Mouse (Mus musculus) brain, embryonic 14.5 days (tissue): ENCODE results near the gene Akr1b3. TPM values are rescaled to one million over a fixed set of nuclear protein-coding genes. Genes with fewer than 3 reads are reported as not detected.

Source experiments
- DNase-seq: peaks from one replicate; pipeline ENCODE4 v3.0.0-alpha.2; 2011; ENCODE audit warnings: low read depth
- CTCF ChIP-seq: fragments of 200-500 bp; IDR thresholded peaks from 2 replicates; pipeline ENCODE4 v1.5.1; 2012; ENCODE audit warnings: inconsistent platforms, mild to moderate bottlenecking, moderate library complexity, borderline replicate concordance; ENCODE audit not compliant: insufficient read depth, insufficient read length; ENCODE audit errors: extremely low read depth
- POLR2A ChIP-seq: fragments of 200-500 bp; IDR thresholded peaks from 2 replicates; pipeline ENCODE4 v1.6.1; 2012; ENCODE audit warnings: mild to moderate bottlenecking, inconsistent platforms, borderline replicate concordance; ENCODE audit not compliant: poor library complexity, insufficient read depth, insufficient read length, severe bottlenecking; ENCODE audit errors: extremely low read depth
- polyA plus RNA-seq: library from polyadenylated mRNA; depleted of rRNA; stranded (reverse); fragments of >200 nt; gene quantifications from 2 replicates; pipeline ENCODE4 v1.2.3, GENCODE M21; 2012; rRNA removed

Akr1b3 gene
- polyA plus RNA-seq, 1 experiment = 88.4 TPM

GRCm38 (mm10) chr6:34274346-34274745 lies 42.9 kb downstream of the Akr1b3 start:
- no peak for DNase-seq
- TF ChIP-seq POLR2A = no peak
- TF ChIP-seq CTCF = no peak

DNA sequence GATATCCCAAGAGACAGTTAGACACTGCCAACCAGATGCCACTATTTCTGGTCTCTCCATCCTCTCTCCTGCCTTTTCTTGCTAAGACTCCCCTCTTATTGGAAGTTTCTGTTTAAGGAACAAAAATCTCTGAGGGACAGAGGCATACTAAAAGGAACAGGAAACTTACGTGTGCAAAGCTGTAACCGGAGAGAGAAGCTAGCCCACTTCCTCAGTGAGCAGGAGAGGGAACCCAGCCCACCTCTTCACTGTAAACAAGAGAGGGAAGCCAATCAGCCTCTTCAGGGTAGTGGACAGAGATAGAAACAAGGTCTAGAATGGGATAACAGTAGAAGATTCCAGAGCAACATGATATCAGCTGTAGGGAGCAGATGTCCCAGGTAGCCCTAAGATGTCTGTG lies 44.2 kb downstream of the Akr1b3 start:
- TF ChIP-seq CTCF (no peak), POLR2A (no peak)
- no peak for DNase-seq

DNA sequence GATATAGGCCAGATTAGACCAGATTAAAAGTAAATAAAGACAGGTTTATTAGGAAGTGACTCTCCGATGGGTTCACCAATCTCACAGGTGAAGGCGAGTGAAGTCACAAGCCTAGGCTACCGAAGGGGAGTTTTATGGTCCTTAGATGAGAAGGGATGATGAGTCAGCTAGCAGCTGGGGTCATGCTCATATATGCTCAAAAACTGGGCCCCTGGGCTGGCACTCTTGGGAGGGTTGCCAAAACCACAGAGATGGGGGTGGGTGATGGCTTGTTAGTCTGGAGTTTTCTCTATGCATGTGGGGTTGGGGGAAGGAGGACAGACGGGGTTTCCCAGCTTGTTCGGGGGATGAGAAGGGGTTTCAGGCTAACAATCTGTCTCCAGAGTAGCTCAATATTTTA lies 44.8 kb downstream of the Akr1b3 start:
- no peak for DNase-seq
- TF ChIP-seq POLR2A (no peak), CTCF (no peak)

GRCm38 (mm10) chr6:34270717-34271116 lies 46.6 kb downstream of the Akr1b3 start:
- TF ChIP-seq CTCF (no peak), POLR2A (no peak)
- peak; percentile 53 for DNase-seq

DNA sequence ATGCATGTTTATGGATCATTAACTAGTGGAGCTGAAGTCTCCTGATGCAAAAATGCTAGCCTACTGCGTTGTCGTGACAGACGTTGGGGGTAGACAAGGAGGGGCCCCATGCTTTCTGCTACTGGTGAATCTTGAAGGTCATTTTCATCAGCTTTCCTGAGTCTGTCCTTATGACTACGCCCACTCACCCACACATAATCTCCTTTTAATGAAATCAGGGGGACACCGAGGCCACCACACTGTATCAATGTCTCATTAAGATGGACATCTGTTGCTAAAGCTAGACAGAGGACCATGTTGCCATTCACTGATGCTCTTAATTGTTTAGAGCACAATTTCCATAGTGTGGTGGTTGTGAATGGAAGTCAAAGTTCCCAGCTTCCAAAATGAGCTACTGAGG lies 58.7 kb downstream of the Akr1b3 start:
- TF ChIP-seq CTCF (no peak), POLR2A (no peak)
- DNase-seq = peak; percentile 29

Other genes starting within 250 kb of the Akr1b3 start
- gene Slc35b4, start 140.4 kb downstream of the Akr1b3 start, polyA plus RNA-seq = 39.9 and 40.8 TPM in 2 replicates
- gene Akr1b8, start 36.6 kb upstream of the Akr1b3 start, polyA plus RNA-seq = 3.1 and 3.9 TPM in 2 replicates
- 6.7 and 7.3 TPM in 2 replicates for gene Akr1b10, start 66.7 kb upstream of the Akr1b3 start, polyA plus RNA-seq
- gene Akr1b7, start 94.9 kb upstream of the Akr1b3 start, polyA plus RNA-seq = 0.05 TPM in 1 of 2 replicates, not detected in the other
- 82.4 and 89.7 TPM in 2 replicates for gene Bpgm, start 158.7 kb upstream of the Akr1b3 start, polyA plus RNA-seq